Mouse (Mus musculus) stomach, embryonic 14.5 days (tissue): Measurements from ENCODE around the gene Zmynd15. TPM values are rescaled to one million over a fixed set of nuclear protein-coding genes. Genes with fewer than 3 reads are reported as not detected.
"Not testable (repeated sequence)": the region's sequence is repeated elsewhere in the genome, so short reads cannot be mapped to it uniquely, and the experiment has no call there.

Source experiments
- ATAC-seq: fragments of 200-750 bp; cut with Nextera tagmentation; 2 replicates; pipeline ENCODE4 v1.8.0; 2017; ENCODE audit warnings: low read depth, moderate TSS enrichment; ENCODE audit not compliant: insufficient number of reproducible peaks, insufficient read depth, low FRiP score
- H3K27ac ChIP-seq: fragments of 300-500 bp; sonication (generic); 2 replicates; pipeline ENCODE4 v1.5.1; 2014; ENCODE audit warnings: mild to moderate bottlenecking, low read length, moderate library complexity, mixed read lengths
- H3K27me3 ChIP-seq: fragments of 300-500 bp; sonication (generic); 2 replicates; pipeline ENCODE4 v1.6.1; 2014; ENCODE audit warnings: low read length, control low read depth, mixed read lengths; ENCODE audit not compliant: control insufficient read depth, insufficient read depth
- H3K36me3 ChIP-seq: fragments of 300-500 bp; sonication (generic); 2 replicates; pipeline ENCODE4 v1.6.1; 2014; ENCODE audit warnings: mild to moderate bottlenecking, control low read depth, low read length, moderate library complexity, mixed read lengths; ENCODE audit not compliant: control insufficient read depth, insufficient read depth
- H3K4me1 ChIP-seq: fragments of 300-500 bp; sonication (generic); 2 replicates; pipeline ENCODE4 v1.6.1; 2014; ENCODE audit warnings: low read length, control low read depth, mixed read lengths; ENCODE audit not compliant: control insufficient read depth, insufficient read depth
- H3K4me2 ChIP-seq: fragments of 300-500 bp; sonication (generic); replicated peaks from 2 replicates; pipeline ENCODE4 v1.6.1; 2014; ENCODE audit warnings: low read depth, low read length, control low read depth
- H3K4me3 ChIP-seq: fragments of 300-500 bp; sonication (generic); 2 replicates; pipeline ENCODE4 v1.5.1; 2014; ENCODE audit warnings: low read depth, low read length, control low read depth
- H3K9ac ChIP-seq: fragments of 300-500 bp; sonication (generic); replicated peaks from 2 replicates; pipeline ENCODE4 v1.6.1; 2014; ENCODE audit warnings: low read depth, mild to moderate bottlenecking, control low read depth, low read length, moderate library complexity, mixed read lengths
- H3K9me3 ChIP-seq: fragments of 300-500 bp; sonication (generic); 2 replicates; pipeline ENCODE4 v1.6.1; 2016; ENCODE audit warnings: low read depth, low read length, control low read depth; ENCODE audit not compliant: control insufficient read depth
- WGBS: fragments of 180-500 bp; shearing (Covaris S2); extraction: QIAGEN DNeasy Blood & Tissue Kit; methylation state at CpG from one replicate; pipeline ENCODE4 v1.1.7; 2014; 5-methylcytosine and 5-hydroxymethylcytosine counted together
- polyA plus RNA-seq: library from polyadenylated mRNA; unstranded; fragments of >200 nt; fragmentation: Nextera tagmentation; extraction: Ambion mirVana; gene quantifications from 2 replicates; pipeline ENCODE4 v1.2.1, GENCODE M21; 2014

Zmynd15 gene
- polyA plus RNA-seq = 0.39 and 0.50 TPM in 2 replicates

GRCm38 (mm10) chr11:70458688-70459600 lies at the start of gene Zmynd15:
Zmynd15 (plus strand) TSS chr11:70459433.
- Histone ChIP-seq H3K9ac (peak within 1 kb of the TSS; percentile 28; the same call in 1 of the 2 replicates), H3K36me3 (no peaks in the 10 kb centered on the region), H3K27ac (no peak within 1 kb of the TSS), H3K4me3 (peak within 1 kb of the TSS; percentile 50), H3K27me3 (0 out of 2 replicates have a peak, but pooled peaks cover 4% of the 10 kb centered on the region), H3K4me1 (peaks cover 7% of the 10 kb centered on the region; the same call in 1 of the 2 replicates), H3K9me3 (no peaks in the 10 kb centered on the region), H3K4me2 (peak within 1 kb of the TSS; percentile 91)
- WGBS = 14% methylated on average over 32 of the region's 32 CpGs
- ATAC-seq = no peak

- H3K4me3 ChIP-seq = peak within 1 kb of the TSS; percentile 97
- under 1% methylated on average over 59 of the region's 59 CpGs for WGBS
- peak; percentile 98 for ATAC-seq
- H3K27me3 ChIP-seq = no peaks in the 10 kb centered on the region
- H3K9me3 ChIP-seq = no peaks in the 10 kb centered on the region
- H3K27ac ChIP-seq = peak within 1 kb of the TSS; percentile 72
- H3K4me1 ChIP-seq = peaks cover 10% of the 10 kb centered on the region
- peak within 1 kb of the TSS; percentile 93 for H3K4me2 ChIP-seq
- peaks cover 8% of the 10 kb centered on the region; the same call in 1 of the 2 replicates for H3K36me3 ChIP-seq
- H3K9ac ChIP-seq = peak within 1 kb of the TSS; percentile 96
Measured at GRCm38 (mm10) chr11:70409594-70410296, 49.5 kb upstream of the Zmynd15 start, which contains the start of gene Pelp1. Pelp1 (minus strand) TSS chr11:70410031.

GRCm38 (mm10) chr11:70410297-70410643 lies 49.0 kb upstream of the Zmynd15 start:
- Histone ChIP-seq H3K4me3 (peak overlapping the region; percentile 97), H3K36me3 (peaks cover 5% of the 10 kb centered on the region; the same call in 1 of the 2 replicates), H3K4me1 (peaks cover 10% of the 10 kb centered on the region), H3K9me3 (no peaks in the 10 kb centered on the region), H3K27ac (peak overlapping the region; percentile 33; the same call in 1 of the 2 replicates), H3K9ac (no peak overlapping the region), H3K4me2 (peak overlapping the region; percentile 93), H3K27me3 (no peaks in the 10 kb centered on the region)
- no peak for ATAC-seq
- WGBS = 63% methylated on average over 6 of the region's 6 CpGs

- no peak overlapping the region for H3K9ac ChIP-seq
- H3K4me2 ChIP-seq = no peak overlapping the region
- no peaks in the 10 kb centered on the region for H3K27me3 ChIP-seq
- no peak for ATAC-seq
- no peaks in the 10 kb centered on the region for H3K9me3 ChIP-seq
- no peak overlapping the region for H3K4me3 ChIP-seq
- H3K27ac ChIP-seq = no peak overlapping the region
- H3K4me1 ChIP-seq = peaks cover 10% of the 10 kb centered on the region
- H3K36me3 ChIP-seq = no peaks in the 10 kb centered on the region
- WGBS = 71% methylated on average over 5 of the region's 5 CpGs
Measured at GRCm38 (mm10) chr11:70412591-70412990, 46.6 kb upstream of the Zmynd15 start.

GRCm38 (mm10) chr11:70413961-70414360 lies 45.3 kb upstream of the Zmynd15 start:
- Histone ChIP-seq H3K9me3 (no peaks in the 10 kb centered on the region), H3K27ac (no peak overlapping the region), H3K4me3 (no peak overlapping the region), H3K4me2 (no peak overlapping the region), H3K36me3 (no peaks in the 10 kb centered on the region), H3K4me1 (peaks cover 2% of the 10 kb centered on the region), H3K27me3 (no peaks in the 10 kb centered on the region), H3K9ac (no peak overlapping the region)
- ATAC-seq = no peak
- WGBS = 2% methylated on average over 3 of the region's 3 CpGs

GRCm38 (mm10) chr11:70418199-70418598 lies 41.0 kb upstream of the Zmynd15 start:
- ATAC-seq = no peak
- H3K27me3 ChIP-seq = no peaks in the 10 kb centered on the region
- no peak overlapping the region for H3K4me3 ChIP-seq
- no peaks in the 10 kb centered on the region for H3K9me3 ChIP-seq
- H3K4me2 ChIP-seq = no peak overlapping the region
- H3K36me3 ChIP-seq = no peaks in the 10 kb centered on the region
- WGBS = 62% methylated on average over 4 of the region's 4 CpGs
- no peaks in the 10 kb centered on the region for H3K4me1 ChIP-seq
- no peak overlapping the region for H3K27ac ChIP-seq
- H3K9ac ChIP-seq = no peak overlapping the region

GRCm38 (mm10) chr11:70419486-70419885 lies 39.7 kb upstream of the Zmynd15 start:
- Histone ChIP-seq H3K36me3 (no peaks in the 10 kb centered on the region), H3K27me3 (no peaks in the 10 kb centered on the region), H3K9me3 (no peaks in the 10 kb centered on the region), H3K9ac (no peak overlapping the region), H3K4me2 (no peak overlapping the region), H3K27ac (no peak overlapping the region), H3K4me1 (no peaks in the 10 kb centered on the region), H3K4me3 (no peak overlapping the region)
- 34% methylated on average over 5 of the region's 5 CpGs for WGBS
- ATAC-seq = no peak

- ATAC-seq = not testable (repeated sequence)
Measured at GRCm38 (mm10) chr11:70426598-70426997, 32.6 kb upstream of the Zmynd15 start.

More at GRCm38 (mm10) chr11:70426598-70426997, 32.6 kb upstream of the Zmynd15 start:
- not testable (repeated sequence) for H3K4me3 ChIP-seq, H3K36me3 ChIP-seq, H3K4me2 ChIP-seq, H3K27me3 ChIP-seq, H3K4me1 ChIP-seq, H3K9me3 ChIP-seq, H3K9ac ChIP-seq, H3K27ac ChIP-seq
- 78% methylated on average over 6 of the region's 6 CpGs for WGBS
